Mouse (Mus musculus) left cerebral cortex, postnatal 4 days (tissue): ENCODE data around the gene Dmpk. TPM values are rescaled to one million over a fixed set of nuclear protein-coding genes. Genes with fewer than 3 reads are reported as not detected.
"Not testable (repeated sequence)": the region's sequence is repeated elsewhere in the genome, so short reads cannot be mapped to it uniquely, and the experiment has no call there.

Source experiments
- DNase-seq: peaks from one replicate; pipeline ENCODE4 v3.0.0-alpha.2; 2022
- intact Hi-C: fragments of 180-260 bp; cut with DNase I; formaldehyde crosslinking; loops from one replicate; pipeline ENCODE4 v1.15.1; 2025
- total RNA-seq, 2 experiments: library from RNA; stranded (reverse); gene quantifications; 2 replicates each; pipeline ENCODE4 v1.2.3; 2021

Dmpk gene
- total RNA-seq = 10 to 100 TPM; 45.3 to 46.5 TPM

GRCm38 (mm10) chr7:19083701-19084100, at the start of gene Dmpk:
Dmpk (plus strand) TSS chr7:19083849.
- intact Hi-C loops = no loop called here

DNA sequence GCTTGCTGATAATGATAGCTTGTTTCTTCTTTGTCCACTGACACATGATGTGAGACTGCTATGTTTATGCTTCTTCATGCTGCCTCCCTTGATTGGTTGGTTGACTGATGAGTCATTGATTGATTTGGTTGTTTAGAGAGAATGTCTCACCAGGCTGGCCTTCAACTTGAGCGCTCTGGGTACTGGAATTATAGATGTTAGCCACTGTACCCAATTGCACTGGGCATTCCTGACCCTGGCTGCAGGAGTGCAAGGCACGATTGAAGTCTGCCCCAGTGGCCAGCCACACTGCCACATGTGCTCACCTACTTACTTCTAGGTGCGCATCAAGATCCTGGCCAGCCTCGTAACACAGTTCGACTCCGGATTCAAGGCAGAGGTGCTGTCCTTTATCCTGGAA, 39.0 kb upstream of the Dmpk start:
- no peak for DNase-seq
- intact Hi-C loops = no loop called here

More at GRCm38 (mm10) chr7:19083701-19084100, at the start of gene Dmpk:
- DNase-seq = no peak

GRCm38 (mm10) chr7:19046286-19047069, 37.2 kb upstream of the Dmpk start:
- intact Hi-C loops = no loop called here

GRCm38 (mm10) chr7:19048006-19048527, 35.6 kb upstream of the Dmpk start:
- no peak for DNase-seq
- intact Hi-C loops = no loop called here

More at GRCm38 (mm10) chr7:19046286-19047069, 37.2 kb upstream of the Dmpk start:
- DNase-seq = peak; percentile 75

GRCm38 (mm10) chr7:19049252-19049651, 34.4 kb upstream of the Dmpk start:
- no peak for DNase-seq
- intact Hi-C loops = no loop called here

DNA sequence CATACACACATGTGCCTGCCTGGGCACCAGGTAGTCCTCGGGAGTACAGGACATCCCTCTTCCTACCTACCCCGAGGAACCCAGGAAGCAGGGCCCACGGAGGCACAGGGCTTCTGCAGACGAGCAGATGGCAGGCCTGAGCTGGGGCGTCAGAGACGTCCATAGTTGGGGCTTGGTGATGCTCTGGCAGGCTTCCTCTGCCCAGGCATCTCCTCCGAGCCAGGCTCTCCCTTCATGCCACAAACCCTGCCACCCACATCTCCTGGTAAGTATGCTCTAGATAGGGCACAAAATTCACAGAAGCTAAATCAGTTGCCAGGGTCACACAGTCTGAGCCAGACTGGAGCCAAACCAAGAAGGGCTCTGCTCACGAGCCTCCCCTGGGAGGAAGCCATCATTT, 33.5 kb upstream of the Dmpk start:
- intact Hi-C loops = no loop called here
- DNase-seq = peak; percentile 32

GRCm38 (mm10) chr7:19051161-19051560, 32.5 kb upstream of the Dmpk start:
- DNase-seq = no peak
- intact Hi-C loops = no loop called here

DNA sequence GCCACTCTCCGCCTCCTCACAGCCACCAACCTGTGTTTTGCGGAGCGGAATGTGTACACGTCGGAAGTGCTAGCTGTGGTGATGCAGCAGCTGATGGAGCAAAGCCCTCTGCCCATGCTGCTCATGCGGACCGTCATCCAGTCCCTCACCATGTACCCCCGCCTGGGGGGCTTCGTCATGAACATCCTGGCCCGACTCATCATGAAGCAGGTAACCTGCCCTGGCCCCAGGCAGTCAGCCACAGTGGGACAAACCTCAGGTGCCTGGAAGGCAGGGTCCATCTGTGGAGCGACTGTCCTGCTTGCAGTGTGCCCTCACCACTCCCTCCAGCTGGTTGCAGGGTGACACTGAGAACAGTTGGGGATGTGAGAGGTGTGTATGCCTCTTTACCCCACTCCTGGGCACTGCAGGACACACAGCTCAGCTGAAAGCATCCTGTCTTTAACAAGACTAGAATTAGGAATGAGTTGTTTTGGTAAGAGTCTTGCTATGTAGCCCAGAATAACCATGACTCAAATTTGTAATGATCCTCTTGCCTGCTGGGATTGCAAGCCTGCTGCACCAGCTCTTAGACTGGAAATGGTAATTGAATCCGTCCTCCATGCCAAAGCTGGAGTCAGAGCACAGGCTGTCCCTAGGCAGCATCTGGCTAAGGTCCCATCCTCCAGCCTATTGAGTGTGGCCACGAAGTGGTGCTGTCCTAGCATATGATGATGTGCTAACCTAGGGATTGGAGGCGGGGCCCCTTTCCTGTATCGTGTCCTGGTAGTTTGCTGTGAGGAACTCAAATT, 31.1 kb upstream of the Dmpk start:
- intact Hi-C loops = no loop called here
- DNase-seq = no peak

DNA sequence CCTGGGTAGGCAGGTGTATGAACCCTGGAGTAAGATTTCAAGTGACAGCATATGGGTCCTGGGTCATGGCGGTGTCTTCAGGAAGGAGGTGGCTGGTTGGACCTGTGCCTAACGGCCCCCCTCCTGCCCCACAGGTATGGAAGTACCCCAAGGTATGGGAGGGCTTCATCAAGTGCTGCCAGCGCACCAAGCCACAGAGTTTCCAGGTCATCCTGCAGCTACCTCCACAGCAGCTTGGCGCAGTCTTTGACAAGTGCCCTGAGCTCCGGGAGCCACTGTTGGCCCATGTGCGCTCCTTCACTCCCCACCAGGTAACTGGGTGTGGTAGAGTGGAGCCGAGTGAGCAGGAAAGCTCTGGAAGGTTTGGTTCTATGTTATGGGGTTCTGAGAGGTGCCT, 30.5 kb upstream of the Dmpk start:
- intact Hi-C loops = no loop called here
- DNase-seq = no peak

GRCm38 (mm10) chr7:19054047-19054776, 29.4 kb upstream of the Dmpk start, which contains the start of gene Rsph6a:
Rsph6a (plus strand) TSS chr7:19054690.
- DNase-seq = peak; percentile 79
- intact Hi-C loops = no loop called here

GRCm38 (mm10) chr7:19054777-19055076, 28.9 kb upstream of the Dmpk start:
- intact Hi-C loops = no loop called here
- no peak for DNase-seq

DNA sequence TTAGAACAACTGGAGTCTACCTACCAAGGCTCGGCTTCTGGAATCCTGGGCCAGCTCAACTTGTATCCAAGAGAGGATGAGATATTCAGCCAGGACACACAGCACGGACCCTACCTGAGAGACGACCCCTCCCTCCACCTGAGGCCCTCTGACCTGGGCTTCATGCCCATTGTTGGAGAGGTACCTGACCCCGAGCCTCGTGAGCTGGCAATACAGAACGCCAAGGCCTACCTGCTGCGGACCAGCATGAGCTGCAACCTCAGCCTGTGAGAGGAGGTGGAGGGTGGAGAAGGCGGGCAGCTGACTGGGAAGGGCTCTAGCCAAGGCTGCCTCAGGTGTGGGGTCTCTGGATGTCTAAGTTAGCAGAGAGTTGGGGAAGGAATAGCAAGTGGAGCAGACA, 28.5 kb upstream of the Dmpk start:
- no peak for DNase-seq
- intact Hi-C loops = no loop called here

- no peak for DNase-seq
- intact Hi-C loops = no loop called here
Observed at GRCm38 (mm10) chr7:19057405-19057804, 26.2 kb upstream of the Dmpk start.

DNA sequence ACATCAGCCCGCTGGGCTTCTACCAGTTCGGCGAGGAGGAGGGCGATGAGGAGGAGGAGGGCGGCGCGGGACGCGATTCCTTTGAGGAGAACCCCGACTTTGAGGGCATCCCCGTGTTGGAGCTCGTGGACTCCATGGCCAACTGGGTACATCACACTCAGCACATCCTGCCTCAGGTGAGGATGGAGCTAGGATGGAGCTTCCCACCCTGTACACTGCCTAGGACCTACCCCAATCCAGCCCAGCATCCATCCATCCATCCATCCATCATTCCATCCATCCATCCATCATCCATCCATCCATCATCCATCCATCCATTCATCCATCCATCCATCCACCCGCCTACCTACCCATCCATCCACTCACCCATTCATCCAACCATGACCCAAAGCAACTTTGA, 17.8 kb upstream of the Dmpk start:
- intact Hi-C loops = no loop called here
- no peak for DNase-seq

DNA sequence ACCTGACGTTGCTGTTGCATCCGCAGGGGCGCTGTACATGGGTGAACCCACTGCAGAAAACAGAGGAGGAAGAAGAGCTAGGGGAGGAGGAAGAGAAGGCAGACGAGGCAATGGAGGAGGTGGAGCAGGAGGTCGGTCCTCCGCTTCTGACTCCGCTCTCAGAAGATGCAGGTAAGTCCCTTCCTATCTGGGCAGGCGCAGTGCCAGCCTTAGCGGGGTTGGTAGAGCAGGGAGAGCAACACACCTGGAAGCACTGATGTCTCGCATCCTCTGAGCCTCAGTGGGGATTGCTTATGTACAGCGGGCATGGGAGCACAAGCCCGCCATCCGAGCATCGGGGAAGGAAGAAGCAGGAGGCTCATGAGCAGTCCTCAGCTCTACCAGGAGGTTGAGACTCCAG, 16.6 kb upstream of the Dmpk start:
- intact Hi-C loops = no loop called here
- DNase-seq = no peak

DNA sequence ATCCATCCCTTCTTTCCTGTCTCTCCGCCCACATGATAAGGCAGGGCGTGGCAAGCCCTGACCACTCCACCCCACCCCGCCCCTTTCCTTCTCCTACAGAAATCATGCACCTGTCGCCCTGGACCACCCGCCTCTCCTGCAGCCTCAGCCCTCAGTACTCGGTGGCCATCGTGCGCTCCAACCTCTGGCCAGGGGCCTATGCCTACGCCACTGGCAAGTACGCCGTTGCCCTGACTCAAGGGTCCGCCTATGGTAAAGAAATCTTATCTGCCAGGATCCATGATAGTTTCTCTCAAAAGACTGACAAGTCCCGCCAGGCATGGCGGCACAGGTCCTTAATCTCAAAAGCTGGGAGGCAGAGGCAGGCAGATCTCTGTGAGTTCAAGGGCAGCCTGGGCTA, 15.7 kb upstream of the Dmpk start:
- intact Hi-C loops = no loop called here
- no peak for DNase-seq

DNA sequence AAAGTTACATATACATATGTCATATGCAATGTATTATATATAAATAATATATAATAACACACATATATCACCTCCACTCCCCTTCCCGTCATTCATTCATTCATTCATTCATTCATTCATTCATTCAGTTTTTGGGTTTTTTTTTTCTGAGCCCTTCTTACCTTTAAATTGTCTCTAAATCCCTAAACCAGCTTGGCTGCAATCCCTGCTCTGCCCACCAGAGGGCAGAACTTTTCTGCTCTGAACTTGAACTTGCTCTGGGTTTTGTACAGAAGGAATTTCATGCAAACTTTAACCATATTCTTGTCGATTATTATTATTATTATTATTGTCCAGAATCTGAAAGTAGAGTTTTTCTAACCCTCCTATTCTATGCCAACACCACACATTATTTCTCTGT, 14.9 kb upstream of the Dmpk start:
- intact Hi-C loops = no loop called here
- peak; percentile 68 for DNase-seq

DNA sequence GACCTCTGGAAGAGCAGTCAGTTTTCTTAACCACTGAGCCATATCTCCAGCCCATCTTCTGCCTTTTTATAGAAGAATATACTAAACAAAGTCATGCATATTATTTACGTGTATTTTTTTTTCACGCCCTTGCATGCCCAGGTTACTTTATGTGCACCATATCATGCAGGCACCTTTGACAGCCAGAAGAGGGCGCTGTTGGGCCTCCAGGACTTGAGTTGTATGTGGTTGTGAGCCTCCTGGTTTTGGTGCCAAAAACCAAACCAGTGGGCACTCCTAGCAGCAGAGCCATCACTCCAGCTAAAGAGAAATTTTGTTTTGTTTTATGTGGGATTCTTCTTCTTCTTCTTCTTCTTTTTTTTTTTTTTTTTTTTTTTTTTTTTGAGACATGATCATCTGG, 14.1 kb upstream of the Dmpk start:
- intact Hi-C loops = no loop called here
- DNase-seq = no peak

GRCm38 (mm10) chr7:19071024-19071423, 12.6 kb upstream of the Dmpk start:
- intact Hi-C loops, DNase-seq: not testable (repeated sequence)

DNA sequence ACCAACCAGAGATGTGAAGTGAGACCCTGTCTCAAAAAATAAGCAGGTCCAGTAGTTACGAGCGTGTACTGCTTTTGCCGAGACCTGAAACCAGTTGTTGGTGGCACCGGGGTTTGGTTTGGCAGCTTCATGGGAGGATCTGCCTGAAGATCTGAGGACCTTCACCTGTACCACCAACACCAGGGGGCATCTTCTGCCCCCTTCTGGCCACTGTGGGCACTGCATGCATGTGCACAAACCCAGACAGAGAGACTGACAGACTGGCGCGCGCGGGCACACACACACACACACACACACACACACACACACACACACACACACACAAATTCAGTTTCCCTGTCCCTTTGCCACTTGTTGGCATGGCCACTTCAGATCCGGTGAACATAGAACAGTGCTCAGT, 10.1 kb upstream of the Dmpk start:
- peak; percentile 47 for DNase-seq
- intact Hi-C loops = no loop called here

- DNase-seq = no peak
- intact Hi-C loops = no loop called here
Observed at GRCm38 (mm10) chr7:19074494-19074893, 9.2 kb upstream of the Dmpk start.
